Mouse (Mus musculus) megakaryocyte progenitor cell, adult 5-6 weeks (primary cell): ENCODE results near the gene Fam19a2. TPM values are rescaled to one million over a fixed set of nuclear protein-coding genes. Genes with fewer than 3 reads are reported as not detected.

Experiments used
- ATAC-seq: replicated peaks from 2 replicates; pipeline ENCODE4 v1.8.0; 2016; ENCODE audit warnings: mild to moderate bottlenecking, moderate TSS enrichment, inconsistent platforms; ENCODE audit not compliant: poor library complexity
- total RNA-seq, 2 experiments: library from RNA; stranded (forward) in 1 of 2; stranded (reverse) in 1 of 2; fragments of 157-497, 149-512 nt in 1 of 2; fragments of 200-1000 nt in 1 of 2; gene quantifications; 2 replicates each; pipeline versions ENCODE4 v1.2.3 to v1.2.4; 2015 to 2017

Gene Fam19a2
- total RNA-seq, 2 experiments from 2014 or later, result not detected

GRCm38 (mm10) chr10:123710738-123711137, 446.9 kb downstream of the Fam19a2 start:
- ATAC-seq, result no peak

- no peak for ATAC-seq
These were observed 458.2 kb downstream of the Fam19a2 start for GRCm38 (mm10) chr10:123721952-123722460.

GRCm38 (mm10) chr10:123723641-123724040, 459.8 kb downstream of the Fam19a2 start:
- no peak for ATAC-seq

- ATAC-seq, result no peak
These were observed 484.5 kb downstream of the Fam19a2 start for GRCm38 (mm10) chr10:123748317-123748716.

- ATAC-seq, result no peak
These were observed 488.0 kb downstream of the Fam19a2 start for GRCm38 (mm10) chr10:123751676-123752280.

DNA sequence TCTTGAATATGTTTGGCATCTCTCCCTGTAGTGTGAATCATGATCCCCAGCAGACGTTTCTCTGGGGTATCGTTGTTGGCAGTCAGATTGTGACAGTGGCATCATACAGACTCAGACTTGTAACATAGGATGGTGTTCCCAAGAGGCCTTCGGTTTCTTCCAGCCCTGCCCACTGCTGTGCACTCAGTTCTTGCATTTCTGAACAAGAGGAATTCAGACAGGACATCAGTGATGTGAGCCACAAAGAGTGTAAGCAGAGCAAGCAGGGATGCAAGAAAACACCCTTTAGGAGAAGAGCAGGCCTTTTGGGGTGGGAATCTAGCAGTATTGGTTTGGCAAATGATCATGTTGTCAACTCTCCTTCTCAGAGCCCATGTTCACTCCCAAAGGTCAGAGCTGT, 489.0 kb downstream of the Fam19a2 start:
- no peak for ATAC-seq

DNA sequence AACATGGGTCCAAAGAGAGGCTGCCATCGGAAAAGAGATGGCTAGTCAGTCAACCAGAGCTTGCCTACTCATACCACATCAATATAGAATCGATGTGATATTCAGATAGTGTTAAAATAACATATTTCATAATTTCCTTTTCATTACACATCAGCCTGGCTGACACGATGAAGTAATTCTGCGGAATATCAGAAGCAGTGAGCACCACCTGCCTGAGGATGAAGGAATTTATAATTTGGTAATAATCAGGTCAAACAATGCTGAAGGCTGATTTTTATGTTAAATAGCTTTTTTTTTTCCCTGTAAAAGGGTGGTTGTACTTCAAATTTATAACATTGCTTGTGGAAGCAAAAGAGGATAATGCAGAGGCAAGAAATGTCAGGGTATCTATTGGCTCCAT, 490.2 kb downstream of the Fam19a2 start:
- no peak for ATAC-seq

GRCm38 (mm10) chr10:123789374-123789773, 525.6 kb downstream of the Fam19a2 start:
- no peak for ATAC-seq

Other genes starting within 250 kb of the Fam19a2 start
- 25.6 and 45.4 TPM in 2 replicates for gene Mon2, start 187.5 kb upstream of the Fam19a2 start, total RNA-seq (2015)
- 35.9 and 48.0 TPM in 2 replicates for gene Mon2, start 187.5 kb upstream of the Fam19a2 start, total RNA-seq (2017)
- gene Usp15, start 67.0 kb upstream of the Fam19a2 start, total RNA-seq (2015), result 129 and 132 TPM in 2 replicates
- gene Usp15, start 67.0 kb upstream of the Fam19a2 start, total RNA-seq (2017), result 170 and 218 TPM in 2 replicates